Mouse (Mus musculus): ENCODE measurements around the gene Dnm3. TPM values are rescaled to one million over a fixed set of nuclear protein-coding genes. Genes with fewer than 3 reads are reported as not detected.

Dnm3 gene
- polyA plus RNA-seq, 1 experiment: not detected

DNA sequence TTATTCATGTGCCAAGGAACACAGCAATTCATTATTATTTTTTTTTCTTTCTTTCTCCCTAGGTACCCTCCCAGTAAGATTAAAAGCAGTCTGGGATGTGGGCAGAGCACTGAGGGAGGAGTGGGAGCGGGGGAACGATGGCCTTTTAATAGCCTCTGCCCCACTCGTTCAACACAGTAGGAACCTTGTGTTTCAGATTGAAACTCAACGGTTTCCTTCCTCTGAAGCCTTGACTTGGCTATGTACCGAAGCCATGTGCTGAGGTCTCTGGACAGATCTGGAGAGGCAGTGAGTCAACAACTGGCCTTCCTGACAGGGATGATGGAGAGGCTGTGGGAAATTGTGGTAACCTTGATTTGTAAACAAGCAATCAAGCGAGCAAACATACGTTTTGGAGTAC, 438.0 kb downstream of the Dnm3 start:
- Histone ChIP-seq H3K27ac (ENCODE audit: insufficient read depth, low read depth, low read length) (no peak overlapping the region), H3K4me3 (ENCODE audit: insufficient read depth, low read depth, low read length) (no peak overlapping the region), H3K4me1 (ENCODE audit: control insufficient read depth, insufficient read depth, low read length) (peaks cover 9% of the 10 kb centered on the region)
- TF ChIP-seq POLR2A (IDR thresholded peaks at IDR 0.05; ENCODE audit: insufficient read depth, low read depth, low read length) (no peak), CTCF (IDR thresholded peaks at IDR 0.05; ENCODE audit: insufficient read depth, low read depth, low read length) (no peak)
- WGBS: 54% methylated on average over 7 of the region's 7 CpGs

- H3K27ac ChIP-seq (ENCODE audit: insufficient read depth, low read depth, low read length): no peak overlapping the region
- peaks cover 9% of the 10 kb centered on the region for H3K4me1 ChIP-seq (ENCODE audit: control insufficient read depth, insufficient read depth, low read length)
- TF ChIP-seq CTCF (IDR thresholded peaks at IDR 0.05; ENCODE audit: insufficient read depth, low read depth, low read length): no peak
- TF ChIP-seq POLR2A (IDR thresholded peaks at IDR 0.05; ENCODE audit: insufficient read depth, low read depth, low read length): no peak
- H3K4me3 ChIP-seq (ENCODE audit: insufficient read depth, low read depth, low read length): no peak overlapping the region
- WGBS: 72% methylated on average over 9 of the region's 9 CpGs
Measured at GRCm38 (mm10) chr1:162039011-162039595, 438.7 kb downstream of the Dnm3 start.

DNA sequence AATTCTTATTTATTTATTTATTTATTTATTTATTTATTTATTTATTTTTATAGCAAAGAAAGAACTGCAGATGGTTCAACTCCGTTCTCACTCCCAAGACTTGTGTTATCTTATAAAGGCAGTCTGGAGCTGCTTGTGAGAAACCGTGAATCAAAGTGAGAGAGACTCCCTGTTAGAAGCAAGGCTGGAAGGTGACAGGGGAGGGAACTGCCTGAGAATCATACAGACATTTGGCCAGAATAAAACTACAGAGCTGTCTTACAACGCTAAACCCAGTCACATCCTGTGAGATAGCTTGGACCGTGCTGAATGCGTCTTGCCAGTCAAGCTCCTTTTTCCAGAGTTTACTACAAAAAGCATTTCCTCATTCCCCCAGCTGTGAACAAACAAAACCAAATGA, 439.4 kb downstream of the Dnm3 start:
- H3K4me1 ChIP-seq (ENCODE audit: control insufficient read depth, insufficient read depth, low read length): peaks cover 9% of the 10 kb centered on the region
- no peak overlapping the region for H3K27ac ChIP-seq (ENCODE audit: insufficient read depth, low read depth, low read length)
- whole genome bisulfite sequencing: 60% methylated on average over 5 of the region's 5 CpGs
- TF ChIP-seq CTCF (IDR thresholded peaks at IDR 0.05; ENCODE audit: insufficient read depth, low read depth, low read length): no peak
- H3K4me3 ChIP-seq (ENCODE audit: insufficient read depth, low read depth, low read length): no peak overlapping the region

- H3K4me3 ChIP-seq (ENCODE audit: insufficient read depth, low read depth, low read length): no peak overlapping the region
- peaks cover 9% of the 10 kb centered on the region for H3K4me1 ChIP-seq (ENCODE audit: control insufficient read depth, insufficient read depth, low read length)
- TF ChIP-seq CTCF (IDR thresholded peaks at IDR 0.05; ENCODE audit: insufficient read depth, low read depth, low read length) (no peak), POLR2A (IDR thresholded peaks at IDR 0.05; ENCODE audit: insufficient read depth, low read depth, low read length) (no peak)
- H3K27ac ChIP-seq (ENCODE audit: insufficient read depth, low read depth, low read length): no peak overlapping the region
- WGBS: 29% methylated on average over 10 of the region's 10 CpGs
Measured at GRCm38 (mm10) chr1:162037968-162038421, 439.8 kb downstream of the Dnm3 start.

- peaks cover 9% of the 10 kb centered on the region for H3K4me1 ChIP-seq (ENCODE audit: control insufficient read depth, insufficient read depth, low read length)
- no peak overlapping the region for H3K4me3 ChIP-seq (ENCODE audit: insufficient read depth, low read depth, low read length)
- 44% methylated on average over 6 of the region's 6 CpGs for WGBS
- TF ChIP-seq CTCF (IDR thresholded peaks at IDR 0.05; ENCODE audit: insufficient read depth, low read depth, low read length) (no peak), POLR2A (IDR thresholded peaks at IDR 0.05; ENCODE audit: insufficient read depth, low read depth, low read length) (no peak)
- H3K27ac ChIP-seq (ENCODE audit: insufficient read depth, low read depth, low read length): no peak overlapping the region
Measured at GRCm38 (mm10) chr1:162037185-162037765, 440.6 kb downstream of the Dnm3 start.

- Histone ChIP-seq H3K27ac (ENCODE audit: insufficient read depth, low read depth, low read length) (no peak overlapping the region), H3K4me3 (ENCODE audit: insufficient read depth, low read depth, low read length) (no peak overlapping the region), H3K4me1 (ENCODE audit: control insufficient read depth, insufficient read depth, low read length) (peaks cover 9% of the 10 kb centered on the region)
- 58% methylated on average over 5 of the region's 5 CpGs for WGBS
- TF ChIP-seq POLR2A (IDR thresholded peaks at IDR 0.05; ENCODE audit: insufficient read depth, low read depth, low read length) (no peak), CTCF (IDR thresholded peaks at IDR 0.05; ENCODE audit: insufficient read depth, low read depth, low read length) (no peak)
Measured at GRCm38 (mm10) chr1:162036461-162036835, 441.4 kb downstream of the Dnm3 start.

DNA sequence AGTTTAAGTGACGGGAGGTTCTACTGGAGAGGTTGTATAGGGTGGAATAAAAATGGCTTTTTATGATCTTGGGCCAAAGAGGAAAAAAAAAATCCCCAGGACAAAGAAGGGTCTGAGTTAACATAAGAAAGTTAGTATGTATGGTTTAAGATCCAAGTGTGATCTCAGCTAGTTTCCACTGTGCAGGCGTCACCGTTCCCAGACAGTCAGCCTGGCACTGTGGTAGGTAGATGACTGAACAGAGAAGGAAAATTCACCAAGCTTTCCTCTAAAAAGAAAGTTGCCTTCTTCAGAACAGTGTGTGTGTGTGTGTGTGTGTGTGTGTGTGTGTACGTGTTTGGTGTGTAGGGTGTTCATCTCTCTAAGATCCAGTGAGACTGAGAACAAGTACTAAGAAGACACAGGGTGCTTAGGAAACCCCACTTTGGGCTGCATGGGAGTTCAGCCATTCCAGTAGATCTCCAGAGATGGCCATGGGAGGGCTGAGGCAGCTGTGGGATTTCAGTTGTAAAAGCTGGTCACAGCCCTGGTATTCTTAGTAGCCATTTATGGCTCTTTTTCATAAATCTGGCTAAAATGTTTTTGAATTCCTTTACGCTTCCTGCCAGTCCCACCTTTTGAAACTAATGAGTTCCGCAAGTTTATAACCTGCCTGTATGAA, 441.9 kb downstream of the Dnm3 start:
- no peak for TF ChIP-seq POLR2A (IDR thresholded peaks at IDR 0.05; ENCODE audit: insufficient read depth, low read depth, low read length)
- TF ChIP-seq CTCF (IDR thresholded peaks at IDR 0.05; ENCODE audit: insufficient read depth, low read depth, low read length): no peak
- WGBS: 90% methylated on average over 6 of the region's 6 CpGs

GRCm38 (mm10) chr1:162023681-162024270, 454.1 kb downstream of the Dnm3 start:
- no peak overlapping the region for H3K4me3 ChIP-seq (ENCODE audit: insufficient read depth, low read depth, low read length)
- TF ChIP-seq POLR2A (IDR thresholded peaks at IDR 0.05; ENCODE audit: insufficient read depth, low read depth, low read length) (no peak), CTCF (IDR thresholded peaks at IDR 0.05; ENCODE audit: insufficient read depth, low read depth, low read length) (no peak)
- no peaks in the 10 kb centered on the region for H3K4me1 ChIP-seq (ENCODE audit: control insufficient read depth, insufficient read depth, low read length)
- WGBS: 72% methylated on average over 8 of the region's 8 CpGs
- no peak overlapping the region for H3K27ac ChIP-seq (ENCODE audit: insufficient read depth, low read depth, low read length)

More for the DNA sequence above, 441.9 kb downstream of the Dnm3 start:
- no peak overlapping the region for H3K4me3 ChIP-seq (ENCODE audit: insufficient read depth, low read depth, low read length)
- no peak overlapping the region for H3K27ac ChIP-seq (ENCODE audit: insufficient read depth, low read depth, low read length)
- peaks cover 9% of the 10 kb centered on the region for H3K4me1 ChIP-seq (ENCODE audit: control insufficient read depth, insufficient read depth, low read length)

- Histone ChIP-seq H3K4me3 (ENCODE audit: insufficient read depth, low read depth, low read length) (no peak overlapping the region), H3K4me1 (ENCODE audit: control insufficient read depth, insufficient read depth, low read length) (no peaks in the 10 kb centered on the region), H3K27ac (ENCODE audit: insufficient read depth, low read depth, low read length) (no peak overlapping the region)
- TF ChIP-seq POLR2A (IDR thresholded peaks at IDR 0.05; ENCODE audit: insufficient read depth, low read depth, low read length) (no peak), CTCF (IDR thresholded peaks at IDR 0.05; ENCODE audit: insufficient read depth, low read depth, low read length) (no peak)
- WGBS: 89% methylated on average over 4 of the region's 4 CpGs
Measured at GRCm38 (mm10) chr1:162020766-162021165, 457.1 kb downstream of the Dnm3 start.

All from olfactory bulb, adult 2 months (tissue).